Mouse (Mus musculus) stomach, postnatal 0 days (tissue): ENCODE measurements at regions not wholly inside any gene's neighbourhood (a gene's known extent, or its start where the extent isn't known, plus 50 kb on each side); places are given as distances from the start of the nearest gene placed in this dataset.

Experiments
- ATAC-seq: fragments of 200-750 bp; cut with Nextera tagmentation; 2 replicates; pipeline ENCODE4 v1.8.0; 2017; ENCODE audit not compliant: low FRiP score, low TSS enrichment
- DNase-seq: peaks from one replicate; pipeline ENCODE4 v3.0.0-alpha.2; 2016; ENCODE audit warnings: low spot score
- H3K27ac ChIP-seq: fragments of 300-500 bp; sonication (generic); replicated peaks from 2 replicates; pipeline ENCODE4 v1.5.1; 2014; ENCODE audit warnings: mild to moderate bottlenecking, control low read depth
- H3K27me3 ChIP-seq: fragments of 300-500 bp; sonication (generic); 2 replicates; pipeline ENCODE4 v1.6.1; 2014; ENCODE audit warnings: low read length; ENCODE audit not compliant: control insufficient read depth, insufficient read depth
- H3K36me3 ChIP-seq: fragments of 300-500 bp; sonication (generic); 2 replicates; pipeline ENCODE4 v1.6.1; 2014; ENCODE audit warnings: low read length, mixed read lengths; ENCODE audit not compliant: control insufficient read depth, insufficient read depth
- H3K4me1 ChIP-seq: fragments of 300-500 bp; sonication (generic); replicated peaks from 2 replicates; pipeline ENCODE4 v1.6.1; 2014; ENCODE audit warnings: antibody characterized with exemption; ENCODE audit not compliant: control insufficient read depth, insufficient read depth
- H3K4me2 ChIP-seq: fragments of 300-500 bp; sonication (generic); replicated peaks from 2 replicates; pipeline ENCODE4 v1.6.1; 2014; ENCODE audit warnings: low read depth, mild to moderate bottlenecking, control low read depth, moderate library complexity
- H3K4me3 ChIP-seq: fragments of 300-500 bp; sonication (generic); 2 replicates; pipeline ENCODE4 v1.5.1; 2014; ENCODE audit warnings: low read depth, low read length, control low read depth
- H3K9ac ChIP-seq: fragments of 300-500 bp; sonication (generic); 2 replicates; pipeline ENCODE4 v1.6.1; 2014; ENCODE audit warnings: mild to moderate bottlenecking, low read length, control low read depth, mixed read lengths
- H3K9me3 ChIP-seq: fragments of 300-500 bp; sonication (generic); 2 replicates; pipeline ENCODE4 v1.6.1; 2016; ENCODE audit warnings: low read length; ENCODE audit not compliant: control insufficient read depth
- CTCF ChIP-seq: IDR thresholded peaks from 2 replicates; pipeline ENCODE4 v1.5.1; 2016; ENCODE audit warnings: antibody characterized with exemption, low read depth, mild to moderate bottlenecking, moderate library complexity
- EP300 ChIP-seq: optimal IDR thresholded peaks from 2 replicates; pipeline ENCODE3; 2016; ENCODE audit warnings: antibody characterized with exemption
- WGBS: fragments of 180-500 bp; shearing (Covaris S2); extraction: QIAGEN DNeasy Blood & Tissue Kit; methylation state at CpG from one replicate; pipeline ENCODE4 v1.1.7; 2014; 5-methylcytosine and 5-hydroxymethylcytosine counted together

GRCm38 (mm10) chr12:73405583-73405982 lies 119.0 kb downstream of the Slc38a6 start:
- H3K9me3 ChIP-seq: no peaks in the 10 kb centered on the region
- no peak for DNase-seq
- TF ChIP-seq EP300 (no peak), CTCF (no peak)
- no peaks in the 10 kb centered on the region for H3K4me1 ChIP-seq
- 76% methylated on average over 9 of the region's 9 CpGs for WGBS
- H3K9ac ChIP-seq: no peak overlapping the region
- H3K36me3 ChIP-seq: no peaks in the 10 kb centered on the region
- no peak overlapping the region for H3K4me3 ChIP-seq
- no peak for ATAC-seq
- no peak overlapping the region for H3K4me2 ChIP-seq
- no peaks in the 10 kb centered on the region for H3K27me3 ChIP-seq
- no peak overlapping the region for H3K27ac ChIP-seq

- Histone ChIP-seq H3K9me3 (no peaks in the 10 kb centered on the region), H3K4me2 (no peak overlapping the region), H3K27ac (no peak overlapping the region), H3K9ac (no peak overlapping the region), H3K27me3 (no peaks in the 10 kb centered on the region), H3K4me1 (no peaks in the 10 kb centered on the region), H3K36me3 (no peaks in the 10 kb centered on the region), H3K4me3 (no peak overlapping the region)
- no peak for DNase-seq
- TF ChIP-seq EP300 (no peak), CTCF (no peak)
- WGBS: 62% methylated on average over 8 of the region's 8 CpGs
- no peak for ATAC-seq
These were observed 118.5 kb downstream of the Slc38a6 start for GRCm38 (mm10) chr12:73405106-73405505.

GRCm38 (mm10) chr12:73403906-73404474 lies 117.4 kb downstream of the Slc38a6 start:
- Histone ChIP-seq H3K36me3 (no peaks in the 10 kb centered on the region), H3K9ac (no peak overlapping the region), H3K9me3 (no peaks in the 10 kb centered on the region), H3K27ac (no peak overlapping the region), H3K4me2 (no peak overlapping the region), H3K4me1 (no peaks in the 10 kb centered on the region), H3K27me3 (no peaks in the 10 kb centered on the region), H3K4me3 (no peak overlapping the region)
- ATAC-seq: no peak
- 45% methylated on average over 13 of the region's 13 CpGs for WGBS
- DNase-seq: no peak
- TF ChIP-seq CTCF (no peak), EP300 (no peak)
